Mouse (Mus musculus): Measurements from ENCODE around the gene Lrmp.

GRCm38 (mm10) chr6:145105439-145105838 lies 10.0 kb upstream of the Lrmp start:
- TF ChIP-seq POLR2A (IDR thresholded peaks at IDR 0.05; ENCODE audit: extremely low read depth, insufficient read depth, low read length) (no peak), CTCF (IDR thresholded peaks at IDR 0.05; ENCODE audit: extremely low read depth, insufficient read depth, low read length) (no peak)
